Mouse (Mus musculus) megakaryocyte, embryonic 14.5 days (primary cell): ENCODE data around the gene Hist1h2be. TPM values are rescaled to one million over a fixed set of nuclear protein-coding genes. Genes with fewer than 3 reads are reported as not detected.
"Not testable (repeated sequence)": the region's sequence is repeated elsewhere in the genome, so short reads cannot be mapped to it uniquely, and the experiment has no call there.

Experiments
- H3K27me3 ChIP-seq: replicated peaks from 2 replicates; pipeline ENCODE3; 2012; ENCODE audit warnings: inconsistent platforms
- H3K36me3 ChIP-seq: replicated peaks from 2 replicates; pipeline ENCODE3; 2012; ENCODE audit warnings: low read length, inconsistent platforms, mixed read lengths
- H3K4me1 ChIP-seq: 2 replicates; pipeline ENCODE4 v1.6.1; 2012; ENCODE audit warnings: inconsistent platforms
- H3K4me3 ChIP-seq: replicated peaks from 2 replicates; pipeline ENCODE3; 2012; ENCODE audit warnings: moderate library complexity, mild to moderate bottlenecking, inconsistent platforms
- H3K9me3 ChIP-seq: 2 replicates; pipeline ENCODE4 v1.6.1; 2012; ENCODE audit warnings: inconsistent platforms
- FLI1 ChIP-seq: IDR thresholded peaks from 2 replicates; pipeline ENCODE4 v1.6.1; 2012; ENCODE audit warnings: low read length, inconsistent platforms, mixed read lengths
- GATA1 ChIP-seq: IDR thresholded peaks from 3 replicates; pipeline ENCODE4 v1.6.1; 2012; ENCODE audit warnings: mixed read lengths, low read length, inconsistent platforms, borderline replicate concordance
- polyA plus RNA-seq: library from polyadenylated mRNA; stranded (reverse); fragments of >175 nt; gene quantifications from 2 replicates; pipeline ENCODE4 v1.2.3, GENCODE M21; 2012; ENCODE audit warnings: low replicate concordance; ENCODE audit not compliant: insufficient read depth

Gene Hist1h2be
- polyA plus RNA-seq, 1 experiment = 1.9 TPM

- no peak for TF ChIP-seq FLI1
- no peak for TF ChIP-seq GATA1
- H3K4me1 ChIP-seq = peaks cover 57% of the 10 kb centered on the region
- no peaks in the 10 kb centered on the region for H3K9me3 ChIP-seq
- H3K27me3 ChIP-seq = no peaks in the 10 kb centered on the region
- H3K36me3 ChIP-seq = no peaks in the 10 kb centered on the region
- peak overlapping the region; percentile 88 for H3K4me3 ChIP-seq
Observed at GRCm38 (mm10) chr13:23582219-23583056, 38.5 kb downstream of the Hist1h2be start.

- Histone ChIP-seq H3K9me3 (no peaks in the 10 kb centered on the region), H3K4me3 (peak within 1 kb of the TSS; percentile 88), H3K36me3 (no peaks in the 10 kb centered on the region), H3K4me1 (peaks cover 59% of the 10 kb centered on the region), H3K27me3 (no peaks in the 10 kb centered on the region)
- TF ChIP-seq GATA1 (no peak), FLI1 (no peak)
Observed at GRCm38 (mm10) chr13:23581408-23582218, 39.3 kb downstream of the Hist1h2be start, which contains the start of gene Hist1h4d. Gene Hist1h4d (plus strand): TSS chr13:23581598.

- Histone ChIP-seq H3K27me3 (no peaks in the 10 kb centered on the region), H3K36me3 (no peaks in the 10 kb centered on the region), H3K4me3 (no peak overlapping the region), H3K9me3 (no peaks in the 10 kb centered on the region), H3K4me1 (peaks cover 50% of the 10 kb centered on the region)
- TF ChIP-seq GATA1 (no peak), FLI1 (no peak)
Observed at GRCm38 (mm10) chr13:23577835-23578234, 43.1 kb downstream of the Hist1h2be start.

- no peaks in the 10 kb centered on the region for H3K36me3 ChIP-seq
- H3K4me3 ChIP-seq = peak overlapping the region; percentile 89
- no peaks in the 10 kb centered on the region for H3K27me3 ChIP-seq
- TF ChIP-seq GATA1 (no peak), FLI1 (no peak)
- peaks cover 50% of the 10 kb centered on the region for H3K4me1 ChIP-seq
- no peaks in the 10 kb centered on the region for H3K9me3 ChIP-seq
Observed at GRCm38 (mm10) chr13:23576906-23577639, 43.9 kb downstream of the Hist1h2be start.

GRCm38 (mm10) chr13:23576351-23576881 is 44.5 kb downstream of the Hist1h2be start:
- TF ChIP-seq FLI1 (no peak), GATA1 (no peak)
- Histone ChIP-seq H3K27me3 (no peaks in the 10 kb centered on the region), H3K4me3 (peak overlapping the region; percentile 89), H3K36me3 (no peaks in the 10 kb centered on the region), H3K9me3 (no peaks in the 10 kb centered on the region), H3K4me1 (peaks cover 44% of the 10 kb centered on the region)

- Histone ChIP-seq H3K4me3 (peak overlapping the region; percentile 89), H3K4me1 (peaks cover 38% of the 10 kb centered on the region)
- not testable (repeated sequence) for H3K27me3 ChIP-seq, H3K9me3 ChIP-seq, H3K36me3 ChIP-seq
Observed at GRCm38 (mm10) chr13:23575864-23576313, 45.0 kb downstream of the Hist1h2be start.

GRCm38 (mm10) chr13:23575271-23575851 is 45.6 kb downstream of the Hist1h2be start, which contains the start of gene Hist1h3d:
Gene Hist1h3d (plus strand): TSS chr13:23575763.
- Histone ChIP-seq H3K9me3 (no peaks in the 10 kb centered on the region), H3K36me3 (no peaks in the 10 kb centered on the region), H3K27me3 (no peaks in the 10 kb centered on the region), H3K4me3 (peak within 1 kb of the TSS; percentile 89), H3K4me1 (peaks cover 33% of the 10 kb centered on the region)
- no peak for TF ChIP-seq GATA1
- TF ChIP-seq FLI1 = no peak

GRCm38 (mm10) chr13:23574546-23575170 is 46.3 kb downstream of the Hist1h2be start:
- Histone ChIP-seq H3K4me1 (peaks cover 35% of the 10 kb centered on the region), H3K4me3 (peak overlapping the region; percentile 81)
- H3K27me3 ChIP-seq, H3K9me3 ChIP-seq, H3K36me3 ChIP-seq: not testable (repeated sequence)

- H3K27me3 ChIP-seq, H3K36me3 ChIP-seq, H3K9me3 ChIP-seq: not testable (repeated sequence)
- Histone ChIP-seq H3K4me1 (peaks cover 38% of the 10 kb centered on the region), H3K4me3 (peak within 1 kb of the TSS; percentile 90)
Observed at GRCm38 (mm10) chr13:23573898-23574524, 46.9 kb downstream of the Hist1h2be start, which contains the start of the genes Hist1h2bf and Hist1h2ad. Gene Hist1h2bf (minus strand): TSS chr13:23574196. Gene Hist1h2ad (plus strand): TSS chr13:23574381.

GRCm38 (mm10) chr13:23573034-23573897 is 47.7 kb downstream of the Hist1h2be start:
- not testable (repeated sequence) for H3K36me3 ChIP-seq, H3K27me3 ChIP-seq, H3K9me3 ChIP-seq
- Histone ChIP-seq H3K4me3 (peak overlapping the region; percentile 90), H3K4me1 (peaks cover 38% of the 10 kb centered on the region)
